Mouse (Mus musculus): Measurements from ENCODE around the gene Prr36. TPM values are rescaled to one million over a fixed set of nuclear protein-coding genes. Genes with fewer than 3 reads are reported as not detected.
A peak's percentile ranks its signal among the peaks of the same experiment; 100 is the strongest.
"Not testable (repeated sequence)": the region's sequence is repeated elsewhere in the genome, so short reads cannot be mapped to it uniquely, and the experiment has no call there.

Gene Prr36
- polyA plus RNA-seq, 1 experiment from 2014 or later = 0.47 TPM

DNA sequence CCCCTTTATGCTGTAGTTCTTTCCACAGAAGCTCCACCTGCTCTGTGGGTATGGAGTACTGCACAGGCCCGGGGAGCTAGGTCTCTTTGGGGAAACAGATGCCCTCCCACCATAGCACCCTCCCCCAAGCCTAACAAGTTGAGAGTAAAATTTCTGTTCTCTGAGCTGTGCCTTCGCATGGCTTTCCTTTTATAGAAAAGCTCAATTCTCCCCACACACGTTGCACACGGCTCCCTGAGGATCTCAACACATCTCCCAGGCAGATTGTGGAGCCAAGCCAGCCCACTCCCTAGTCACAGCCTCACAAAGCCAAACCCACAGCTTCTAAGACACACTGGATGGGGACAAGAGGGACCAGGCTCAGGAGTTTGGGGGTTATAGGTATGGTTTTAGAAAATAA, 39.7 kb upstream of the Prr36 start:
- H3K36me3 ChIP-seq (ENCODE audit: control insufficient read depth, insufficient read depth) = peaks cover 3% of the 10 kb centered on the region
- H3K9me3 ChIP-seq (replicated peaks; ENCODE audit: control insufficient read depth, low read length) = no peaks in the 10 kb centered on the region
- no peak overlapping the region for H3K4me2 ChIP-seq (ENCODE audit: low read depth, low read length)
- ATAC-seq (ENCODE audit: low read depth) = no peak
- peaks cover 29% of the 10 kb centered on the region for H3K4me1 ChIP-seq (ENCODE audit: control insufficient read depth, low read depth, low read length)
- H3K4me3 ChIP-seq (ENCODE audit: low read depth, low read length) = no peak overlapping the region
- H3K9ac ChIP-seq (ENCODE audit: low read depth, low read length) = no peak overlapping the region
- H3K27me3 ChIP-seq (ENCODE audit: control insufficient read depth, insufficient read depth, low read depth, low read length) = no peaks in the 10 kb centered on the region
- WGBS (ENCODE audit: insufficient replicate concordance) = 66% methylated on average over 4 of the region's 4 CpGs
- no peak overlapping the region for H3K27ac ChIP-seq (ENCODE audit: low read length)

DNA sequence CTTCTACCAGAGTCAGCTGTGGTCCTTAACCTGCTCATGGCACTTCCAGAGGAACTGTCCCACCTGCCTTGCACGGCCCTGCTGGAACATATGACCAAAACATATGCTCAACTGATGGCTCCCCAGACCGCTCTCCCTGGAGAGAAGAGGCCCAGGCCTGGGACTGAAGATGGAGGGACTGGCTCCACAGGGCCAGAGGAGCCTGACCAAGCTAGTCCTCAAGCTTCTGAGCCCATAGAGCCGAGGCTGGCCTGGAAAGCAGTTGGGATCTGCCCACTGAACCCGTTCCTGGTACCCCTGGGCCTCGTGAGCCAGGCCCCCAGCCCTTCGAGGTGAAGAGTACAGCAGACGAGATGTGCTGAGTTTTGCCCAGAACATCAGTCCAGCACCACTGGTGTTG, 38.2 kb upstream of the Prr36 start:
- H3K4me3 ChIP-seq (ENCODE audit: low read depth, low read length); H3K9me3 ChIP-seq (replicated peaks; ENCODE audit: control insufficient read depth, low read length); H3K27me3 ChIP-seq (ENCODE audit: control insufficient read depth, insufficient read depth, low read depth, low read length); H3K9ac ChIP-seq (ENCODE audit: low read depth, low read length); H3K27ac ChIP-seq (ENCODE audit: low read length); H3K36me3 ChIP-seq (ENCODE audit: control insufficient read depth, insufficient read depth); ATAC-seq (ENCODE audit: low read depth); H3K4me2 ChIP-seq (ENCODE audit: low read depth, low read length): not testable (repeated sequence)
- H3K4me1 ChIP-seq (ENCODE audit: control insufficient read depth, low read depth, low read length) = peaks cover 29% of the 10 kb centered on the region
- 69% methylated on average over 7 of the region's 7 CpGs for WGBS (ENCODE audit: insufficient replicate concordance)

DNA sequence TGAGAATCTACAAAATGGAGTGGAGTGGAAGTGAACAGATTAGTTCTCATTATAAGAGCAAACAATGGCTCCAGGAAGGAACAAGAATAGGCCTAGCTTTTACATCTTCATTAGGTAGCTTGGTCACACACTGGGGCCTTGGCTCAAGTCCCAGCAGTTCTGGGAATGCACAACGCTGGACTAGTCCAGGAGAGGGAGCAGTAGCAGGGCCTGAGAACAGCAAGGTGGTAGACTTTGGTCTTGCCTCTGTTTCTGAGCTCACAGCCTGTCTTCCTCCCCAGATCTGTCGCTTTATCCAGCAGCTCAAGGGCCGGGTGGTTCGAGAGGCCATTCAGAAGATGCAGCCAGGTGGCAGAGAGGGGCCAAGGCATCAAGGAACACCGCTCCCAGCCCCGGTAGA, 36.7 kb upstream of the Prr36 start:
- WGBS (ENCODE audit: insufficient replicate concordance) = 80% methylated on average over 6 of the region's 6 CpGs
- peak overlapping the region; percentile 98; the same call in 1 of the 2 replicates for H3K4me3 ChIP-seq (ENCODE audit: low read depth, low read length)
- H3K9ac ChIP-seq (ENCODE audit: low read depth, low read length) = 0 out of 2 replicates have a peak overlapping the region, but pooled peaks have one; percentile 14
- no peak overlapping the region for H3K27ac ChIP-seq (ENCODE audit: low read length)
- no peak for ATAC-seq (ENCODE audit: low read depth)
- no peaks in the 10 kb centered on the region for H3K9me3 ChIP-seq (replicated peaks; ENCODE audit: control insufficient read depth, low read length)
- peak overlapping the region; percentile 92 for H3K4me2 ChIP-seq (ENCODE audit: low read depth, low read length)
- no peaks in the 10 kb centered on the region for H3K27me3 ChIP-seq (ENCODE audit: control insufficient read depth, insufficient read depth, low read depth, low read length)
- peaks cover 3% of the 10 kb centered on the region; the same call in 1 of the 2 replicates for H3K36me3 ChIP-seq (ENCODE audit: control insufficient read depth, insufficient read depth)
- H3K4me1 ChIP-seq (ENCODE audit: control insufficient read depth, low read depth, low read length) = peaks cover 26% of the 10 kb centered on the region

DNA sequence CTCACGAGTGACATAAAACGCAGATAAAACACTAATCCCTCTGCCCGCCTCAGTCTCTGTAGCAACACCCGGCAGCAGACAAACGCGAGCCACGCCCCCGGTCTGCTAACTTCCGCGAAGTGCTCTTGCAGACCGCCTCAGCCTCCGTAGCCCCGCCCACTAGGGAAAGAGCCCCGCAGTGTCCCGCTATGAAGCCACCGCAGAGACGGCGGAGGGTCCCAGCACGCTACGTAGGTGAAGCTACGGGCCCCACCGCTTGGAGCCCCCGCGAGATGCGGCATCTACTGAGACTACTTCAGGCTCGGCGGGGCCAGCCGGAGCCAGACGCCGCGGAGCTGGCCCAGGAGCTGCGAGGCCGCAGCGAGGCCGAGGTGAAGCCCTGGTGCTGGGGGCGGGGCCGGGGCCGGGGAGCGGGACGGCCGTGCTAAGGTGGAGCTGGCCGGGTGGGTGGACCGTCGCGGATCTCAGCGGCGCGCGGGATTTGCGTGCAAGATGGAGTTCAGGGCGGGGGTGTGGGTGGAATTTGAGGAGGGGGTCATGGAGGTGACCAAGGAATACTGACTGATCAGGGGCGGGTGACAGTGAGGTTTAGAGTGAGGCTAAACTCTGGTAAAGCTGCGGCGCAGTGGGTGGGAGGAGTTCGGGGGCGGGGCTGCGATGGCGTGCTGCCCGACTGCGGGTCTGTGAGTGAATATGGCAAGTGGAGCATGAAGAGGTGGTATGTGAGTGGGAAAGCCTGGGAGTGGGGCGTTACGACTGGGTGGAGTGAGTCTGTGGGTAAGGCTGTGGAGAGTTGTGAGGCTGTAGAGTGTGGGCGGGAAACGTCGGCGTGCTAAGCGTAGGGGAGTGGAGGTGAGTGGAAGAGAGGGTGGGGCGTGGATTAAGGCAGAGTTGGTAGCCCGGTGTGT, 35.9 kb upstream of the Prr36 start, which contains the start of gene Snapc2:
Snapc2 (plus strand) TSS at position 147 of the 908 bp plus-strand sequence.
- Histone ChIP-seq H3K4me1 (ENCODE audit: control insufficient read depth, low read depth, low read length) (peaks cover 17% of the 10 kb centered on the region), H3K36me3 (ENCODE audit: control insufficient read depth, insufficient read depth) (peaks cover 3% of the 10 kb centered on the region; the same call in 1 of the 2 replicates), H3K27me3 (ENCODE audit: control insufficient read depth, insufficient read depth, low read depth, low read length) (no peaks in the 10 kb centered on the region), H3K9ac (ENCODE audit: low read depth, low read length) (peak within 1 kb of the TSS; percentile 97), H3K4me3 (ENCODE audit: low read depth, low read length) (peak within 1 kb of the TSS; percentile 98), H3K4me2 (ENCODE audit: low read depth, low read length) (peak within 1 kb of the TSS; percentile 92), H3K27ac (ENCODE audit: low read length) (peak within 1 kb of the TSS; percentile 86), H3K9me3 (replicated peaks; ENCODE audit: control insufficient read depth, low read length) (no peaks in the 10 kb centered on the region)
- under 1% methylated on average over 69 of the region's 69 CpGs for WGBS (ENCODE audit: insufficient replicate concordance)
- ATAC-seq (ENCODE audit: low read depth) = peak; percentile 93

DNA sequence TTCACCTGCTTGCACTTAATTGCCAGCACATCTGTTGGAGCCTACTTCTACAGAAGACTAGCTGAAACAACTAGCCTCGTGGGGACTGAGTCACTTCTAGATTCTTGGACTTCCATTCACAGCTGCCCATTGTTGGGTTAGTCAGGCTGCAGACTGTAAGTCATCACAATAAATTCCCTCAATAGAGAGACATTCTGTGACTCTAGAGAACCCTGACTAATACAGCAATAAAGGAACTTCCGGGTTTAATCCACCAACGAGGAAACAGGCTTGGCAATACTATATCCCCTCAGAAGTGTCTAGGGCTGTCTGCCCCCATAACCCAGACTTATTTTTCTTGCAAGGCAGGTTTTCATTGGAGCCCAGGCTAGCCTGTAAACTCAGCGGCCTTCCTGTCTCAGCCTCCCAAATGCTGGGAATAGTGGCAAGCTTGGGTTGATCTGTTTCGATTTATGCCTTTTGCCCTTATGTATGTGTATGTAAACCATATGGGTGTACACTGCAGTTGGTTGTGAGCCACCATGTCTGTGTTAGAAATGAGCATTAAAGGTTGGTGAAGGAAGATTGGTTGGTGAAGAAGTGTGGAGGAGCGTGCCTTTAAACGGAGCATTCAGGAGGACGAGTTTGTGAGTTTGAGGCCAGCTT, 35.0 kb upstream of the Prr36 start:
- H3K9ac ChIP-seq (ENCODE audit: low read depth, low read length) = peak overlapping the region; percentile 97
- no peak for ATAC-seq (ENCODE audit: low read depth)

DNA sequence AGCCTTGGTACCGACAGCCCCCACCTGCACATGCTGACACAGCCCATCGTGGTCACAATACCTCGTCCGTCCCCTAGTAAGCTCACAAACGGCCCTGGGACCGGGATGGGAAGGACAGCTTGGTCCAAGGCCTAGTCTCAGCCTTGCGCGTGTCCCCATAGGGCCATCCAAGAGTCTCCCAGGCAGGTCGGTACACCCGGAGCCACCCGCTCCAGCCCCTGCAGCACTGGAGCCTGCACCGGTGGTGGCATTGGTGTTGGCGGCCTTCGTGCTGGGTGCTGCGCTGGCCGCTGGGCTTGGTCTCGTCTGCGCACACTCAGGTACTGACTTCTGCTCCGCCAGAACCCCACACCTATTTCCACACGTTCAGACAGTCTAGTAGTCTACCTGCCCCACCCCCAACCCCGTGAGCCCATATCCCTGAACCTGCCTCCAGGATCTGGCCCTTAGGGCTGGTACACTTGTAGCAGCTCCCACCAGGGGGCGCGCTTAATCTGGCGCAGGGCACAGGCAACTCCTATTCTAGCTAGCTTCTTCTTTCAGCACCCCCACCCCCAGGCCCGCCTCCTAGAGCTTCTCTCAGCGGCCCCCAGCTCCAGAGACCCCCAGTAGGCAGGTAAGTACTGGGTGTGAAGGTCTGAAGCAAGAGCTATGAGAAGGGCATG, 33.2 kb upstream of the Prr36 start:
- no peak for ATAC-seq (ENCODE audit: low read depth)
- Histone ChIP-seq H3K9ac (ENCODE audit: low read depth, low read length) (no peak overlapping the region), H3K4me1 (ENCODE audit: control insufficient read depth, low read depth, low read length) (peaks cover 19% of the 10 kb centered on the region), H3K36me3 (ENCODE audit: control insufficient read depth, insufficient read depth) (peaks cover 11% of the 10 kb centered on the region), H3K4me3 (ENCODE audit: low read depth, low read length) (no peak overlapping the region), H3K9me3 (replicated peaks; ENCODE audit: control insufficient read depth, low read length) (no peaks in the 10 kb centered on the region), H3K27ac (ENCODE audit: low read length) (no peak overlapping the region), H3K4me2 (ENCODE audit: low read depth, low read length) (no peak overlapping the region), H3K27me3 (ENCODE audit: control insufficient read depth, insufficient read depth, low read depth, low read length) (no peaks in the 10 kb centered on the region)
- WGBS (ENCODE audit: insufficient replicate concordance) = 39% methylated on average over 26 of the region's 26 CpGs

More for the DNA sequence above, 35.0 kb upstream of the Prr36 start:
- Histone ChIP-seq H3K36me3 (ENCODE audit: control insufficient read depth, insufficient read depth) (peaks cover 3% of the 10 kb centered on the region; the same call in 1 of the 2 replicates), H3K4me3 (ENCODE audit: low read depth, low read length) (peak overlapping the region; percentile 98), H3K27ac (ENCODE audit: low read length) (0 out of 2 replicates have a peak overlapping the region, but pooled peaks have one; percentile 12), H3K4me2 (ENCODE audit: low read depth, low read length) (peak overlapping the region; percentile 92), H3K4me1 (ENCODE audit: control insufficient read depth, low read depth, low read length) (peaks cover 17% of the 10 kb centered on the region), H3K27me3 (ENCODE audit: control insufficient read depth, insufficient read depth, low read depth, low read length) (no peaks in the 10 kb centered on the region), H3K9me3 (replicated peaks; ENCODE audit: control insufficient read depth, low read length) (no peaks in the 10 kb centered on the region)
- 33% methylated on average over 8 of the region's 8 CpGs for WGBS (ENCODE audit: insufficient replicate concordance)

DNA sequence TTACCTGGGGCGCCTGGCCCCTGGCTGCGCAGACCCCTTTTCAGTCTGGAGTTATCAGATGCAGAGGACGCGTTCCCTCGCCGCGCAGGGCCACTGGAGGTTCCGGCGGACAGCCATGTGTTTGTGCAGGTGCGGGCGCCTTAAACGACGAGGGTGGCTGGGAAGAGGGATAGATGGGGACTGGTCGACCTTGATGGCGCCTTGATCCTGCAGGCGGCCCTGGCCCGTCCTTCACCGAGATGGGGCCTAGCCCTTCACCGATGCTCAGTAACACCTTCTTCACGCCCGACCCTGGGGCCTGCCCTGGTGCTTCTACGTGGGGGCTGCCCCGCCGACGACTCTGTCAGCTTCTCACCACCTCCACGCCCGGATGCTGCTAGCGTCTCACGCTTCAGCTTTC, 32.0 kb upstream of the Prr36 start:
- no peak overlapping the region for H3K4me2 ChIP-seq (ENCODE audit: low read depth, low read length)
- no peak overlapping the region for H3K4me3 ChIP-seq (ENCODE audit: low read depth, low read length)
- WGBS (ENCODE audit: insufficient replicate concordance) = 55% methylated on average over 29 of the region's 29 CpGs
- H3K4me1 ChIP-seq (ENCODE audit: control insufficient read depth, low read depth, low read length) = peaks cover 18% of the 10 kb centered on the region
- peaks cover 13% of the 10 kb centered on the region for H3K36me3 ChIP-seq (ENCODE audit: control insufficient read depth, insufficient read depth)
- no peaks in the 10 kb centered on the region for H3K9me3 ChIP-seq (replicated peaks; ENCODE audit: control insufficient read depth, low read length)
- ATAC-seq (ENCODE audit: low read depth) = no peak
- H3K9ac ChIP-seq (ENCODE audit: low read depth, low read length) = no peak overlapping the region
- H3K27ac ChIP-seq (ENCODE audit: low read length) = no peak overlapping the region
- H3K27me3 ChIP-seq (ENCODE audit: control insufficient read depth, insufficient read depth, low read depth, low read length) = no peaks in the 10 kb centered on the region

DNA sequence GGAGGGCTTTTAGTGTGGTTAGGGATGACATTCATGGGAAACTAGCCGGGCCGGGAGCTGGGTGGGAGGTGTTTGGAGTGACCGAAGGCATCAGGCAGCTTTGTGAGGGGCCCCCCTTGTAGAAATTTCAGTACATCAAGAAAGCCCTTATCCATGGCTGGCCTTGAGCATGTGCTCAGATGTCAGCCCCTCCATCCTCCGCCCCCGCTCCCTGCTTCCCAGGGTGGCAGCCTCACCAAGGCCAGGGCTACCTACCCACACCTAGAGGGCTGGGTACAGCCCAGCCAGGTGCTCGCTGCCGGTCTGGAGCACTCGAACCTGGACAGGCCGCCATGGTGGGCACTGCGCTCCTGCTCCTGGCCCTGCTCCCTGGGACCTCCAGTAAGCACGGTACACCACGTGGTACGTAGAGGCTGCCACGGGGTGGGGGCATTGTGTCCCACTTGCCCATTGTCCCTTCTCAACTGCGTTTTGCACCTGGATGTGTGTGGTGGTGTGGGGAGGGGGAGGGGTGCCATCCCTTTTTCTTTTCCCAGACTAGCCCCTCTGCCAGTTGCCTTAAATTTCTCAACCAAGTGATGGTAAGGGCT, 30.8 kb upstream of the Prr36 start, which contains the start of gene Tgfbr3l:
Tgfbr3l (plus strand) TSS at position 264 of the 590 bp plus-strand sequence.
- Histone ChIP-seq H3K4me2 (ENCODE audit: low read depth, low read length) (no peak within 1 kb of the TSS), H3K4me3 (ENCODE audit: low read depth, low read length) (no peak within 1 kb of the TSS), H3K4me1 (ENCODE audit: control insufficient read depth, low read depth, low read length) (peaks cover 12% of the 10 kb centered on the region), H3K9ac (ENCODE audit: low read depth, low read length) (no peak within 1 kb of the TSS), H3K9me3 (replicated peaks; ENCODE audit: control insufficient read depth, low read length) (no peaks in the 10 kb centered on the region), H3K27me3 (ENCODE audit: control insufficient read depth, insufficient read depth, low read depth, low read length) (no peaks in the 10 kb centered on the region), H3K36me3 (ENCODE audit: control insufficient read depth, insufficient read depth) (peaks cover 19% of the 10 kb centered on the region), H3K27ac (ENCODE audit: low read length) (no peak within 1 kb of the TSS)
- WGBS (ENCODE audit: insufficient replicate concordance) = 80% methylated on average over 15 of the region's 15 CpGs
- ATAC-seq (ENCODE audit: low read depth) = no peak

Measured in liver, embryonic 16.5 days (tissue).